Mouse (Mus musculus) heart, postnatal 0 days (tissue): ENCODE measurements around the gene Olfr578.

Experiments used
- CTCF ChIP-seq: IDR thresholded peaks from 2 replicates; pipeline ENCODE4 v1.5.1; 2016; ENCODE audit warnings: antibody characterized with exemption, control low read depth, low read depth
- EP300 ChIP-seq: IDR thresholded peaks from 2 replicates; pipeline ENCODE4 v1.6.1; 2016; ENCODE audit warnings: antibody characterized with exemption, low read depth

GRCm38 (mm10) chr7:102958137-102958536, 31.0 kb downstream of the Olfr578 start:
- TF ChIP-seq CTCF = no peak
- no peak for TF ChIP-seq EP300
